Mouse (Mus musculus) telencephalon, adult 2 months (tissue): ENCODE data around the gene Map3k11.
A peak's percentile ranks its signal among the peaks of the same experiment; 100 is the strongest.
"Not testable (repeated sequence)": the region's sequence is repeated elsewhere in the genome, so short reads cannot be mapped to it uniquely, and the experiment has no call there.

Source experiments
- DNase-seq: peaks from one replicate; pipeline ENCODE4 v3.0.0-alpha.2; 2011; ENCODE audit warnings: low read depth, low spot score

Map3k11 gene

GRCm38 (mm10) chr19:5666386-5666785, 22.2 kb upstream of the Map3k11 start:
- no peak for DNase-seq

- DNase-seq = no peak
Measured at GRCm38 (mm10) chr19:5668372-5668771, 20.2 kb upstream of the Map3k11 start.

DNA sequence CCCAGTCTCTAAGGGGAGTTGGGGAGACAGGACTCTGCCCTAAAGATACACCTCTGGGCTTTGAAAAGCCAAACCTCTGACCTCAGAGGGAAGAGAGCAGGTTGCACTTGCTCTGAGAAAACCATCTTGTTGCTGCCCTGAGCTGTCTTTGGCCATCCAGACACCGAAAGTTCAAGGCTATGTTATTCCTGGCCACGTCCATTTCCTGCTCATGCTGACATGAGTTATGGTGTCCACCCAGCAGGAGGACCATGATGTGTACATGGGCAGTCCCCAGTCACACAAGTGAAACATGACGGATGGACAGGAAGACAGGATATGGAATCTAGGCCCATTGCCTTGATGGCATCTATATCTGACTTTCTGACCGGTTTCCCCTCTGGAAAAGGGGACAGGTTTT, 8.1 kb upstream of the Map3k11 start:
- no peak for DNase-seq

DNA sequence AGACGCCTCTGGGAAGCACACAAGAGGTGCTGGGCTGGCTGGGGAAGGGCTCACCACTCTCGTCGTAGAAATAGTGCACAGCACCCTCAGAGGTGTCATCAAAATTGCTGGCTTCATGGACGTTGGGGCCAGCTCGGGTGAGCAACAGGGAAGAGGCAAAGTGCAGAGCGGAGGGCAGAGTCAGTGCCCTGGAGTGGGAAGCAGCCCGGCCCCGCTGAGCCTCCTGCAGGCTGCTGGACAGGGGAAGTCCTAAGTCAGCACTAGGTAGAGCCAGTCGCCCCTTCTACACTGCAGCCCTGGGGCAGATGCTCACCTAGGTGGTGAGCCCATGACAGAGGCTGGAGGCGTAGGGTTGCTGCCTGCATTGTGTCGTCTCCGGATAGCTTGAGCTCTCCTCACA, 4.3 kb upstream of the Map3k11 start:
- DNase-seq = no peak

DNA sequence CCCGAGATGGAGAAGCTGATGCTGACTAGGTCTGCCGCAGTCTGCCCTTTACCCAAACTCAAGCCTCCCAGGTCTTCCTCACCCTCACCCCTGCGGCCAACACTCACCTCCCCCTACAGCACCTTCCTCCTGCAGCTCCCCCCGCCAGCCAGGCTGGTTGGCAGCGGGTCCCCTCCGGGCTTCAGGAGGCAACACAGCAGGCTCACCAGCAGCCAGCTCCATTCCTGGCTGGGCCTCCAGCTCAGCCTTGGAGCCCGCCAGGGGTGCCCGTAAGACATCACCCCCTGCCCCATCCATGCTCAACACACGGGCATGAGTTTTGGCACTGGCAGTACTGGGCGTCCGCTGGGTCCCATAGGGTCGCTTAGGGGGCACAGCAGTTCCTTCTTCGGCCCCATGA, 3.6 kb upstream of the Map3k11 start:
- DNase-seq = no peak

- no peak for DNase-seq
Measured at GRCm38 (mm10) chr19:5685431-5685830, 3.1 kb upstream of the Map3k11 start.

DNA sequence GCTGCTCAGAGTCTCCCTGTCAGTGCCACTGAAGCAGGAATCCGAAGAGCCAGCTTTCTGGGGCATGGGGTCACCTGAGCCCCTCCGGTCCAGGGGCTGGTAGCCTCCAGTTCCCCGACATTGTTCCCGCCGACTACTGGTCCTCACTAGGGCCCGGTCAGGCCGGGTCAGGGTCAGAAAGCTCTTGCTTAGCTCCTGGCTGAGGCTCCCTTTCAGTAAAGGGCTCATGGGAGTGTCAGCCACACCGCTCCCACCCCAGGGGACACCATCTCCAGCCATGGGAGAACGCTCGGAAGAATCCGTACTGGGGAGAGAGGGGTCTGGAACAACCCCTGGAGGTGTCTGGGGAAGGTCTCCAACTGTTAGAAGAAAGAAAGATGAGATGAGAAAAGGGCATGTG, 2.7 kb upstream of the Map3k11 start:
- DNase-seq = no peak

GRCm38 (mm10) chr19:5686437-5686836, 2.1 kb upstream of the Map3k11 start:
- DNase-seq = no peak

DNA sequence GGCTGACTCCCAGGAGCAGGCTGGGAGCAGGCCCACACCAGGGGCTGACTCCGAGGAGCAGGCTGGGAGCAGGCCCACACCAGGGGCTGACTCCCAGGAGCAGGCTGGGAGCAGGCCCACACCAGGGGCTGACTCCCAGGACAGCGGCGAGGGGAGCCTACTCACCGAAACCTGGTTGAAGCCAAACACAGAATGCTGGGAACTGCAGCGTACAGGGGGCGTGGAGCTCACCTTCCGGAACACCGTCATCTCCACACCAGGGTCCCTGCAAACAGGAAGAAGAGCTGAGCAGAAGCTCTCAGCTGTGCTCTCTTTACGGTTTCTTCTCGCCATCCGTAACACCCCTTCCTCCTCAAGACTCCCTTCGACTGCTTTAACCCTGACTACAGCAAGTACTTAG, 1.6 kb upstream of the Map3k11 start:
- not testable (repeated sequence) for DNase-seq

GRCm38 (mm10) chr19:5687738-5688137, 804 bp upstream of the Map3k11 start:
- no peak for DNase-seq

GRCm38 (mm10) chr19:5689088-5689428, 516 bp downstream of the Map3k11 start:
- DNase-seq = no peak

GRCm38 (mm10) chr19:5689565-5690342, 1.2 kb downstream of the Map3k11 start:
- peak; percentile 76 for DNase-seq

DNA sequence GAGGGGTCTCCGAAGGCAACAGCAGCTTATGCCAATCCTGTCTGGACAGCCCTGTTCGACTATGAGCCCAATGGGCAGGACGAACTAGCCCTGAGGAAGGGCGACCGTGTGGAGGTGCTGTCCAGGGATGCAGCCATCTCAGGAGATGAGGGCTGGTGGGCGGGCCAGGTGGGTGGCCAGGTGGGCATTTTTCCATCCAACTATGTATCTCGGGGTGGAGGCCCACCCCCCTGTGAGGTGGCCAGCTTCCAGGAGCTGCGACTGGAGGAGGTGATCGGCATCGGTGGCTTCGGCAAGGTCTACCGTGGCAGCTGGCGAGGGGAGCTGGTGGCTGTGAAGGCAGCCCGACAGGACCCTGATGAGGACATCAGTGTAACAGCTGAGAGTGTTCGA, 1.8 kb downstream of the Map3k11 start:
- DNase-seq = no peak

DNA sequence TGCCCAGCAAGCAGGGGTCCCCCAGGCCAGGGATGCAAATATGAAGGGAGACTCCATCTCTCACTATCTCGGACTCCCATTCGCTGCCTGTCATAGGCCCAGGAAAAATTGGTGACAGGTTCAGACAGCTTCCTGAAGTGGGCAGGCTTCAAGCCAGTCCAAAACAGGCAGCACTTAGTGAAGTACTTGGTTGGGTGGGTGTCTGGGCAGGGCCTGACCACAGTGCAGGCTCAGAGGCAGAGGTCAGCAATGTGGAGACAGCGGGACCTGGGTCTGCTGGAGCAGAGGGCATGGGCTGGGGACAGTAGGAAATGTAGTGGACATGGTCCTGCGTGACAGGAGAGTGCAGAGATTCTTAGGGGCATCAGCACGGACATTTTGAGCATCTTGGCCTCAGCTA, 3.1 kb downstream of the Map3k11 start:
- DNase-seq = no peak

GRCm38 (mm10) chr19:5692086-5692912, 3.8 kb downstream of the Map3k11 start:
- no peak for DNase-seq

DNA sequence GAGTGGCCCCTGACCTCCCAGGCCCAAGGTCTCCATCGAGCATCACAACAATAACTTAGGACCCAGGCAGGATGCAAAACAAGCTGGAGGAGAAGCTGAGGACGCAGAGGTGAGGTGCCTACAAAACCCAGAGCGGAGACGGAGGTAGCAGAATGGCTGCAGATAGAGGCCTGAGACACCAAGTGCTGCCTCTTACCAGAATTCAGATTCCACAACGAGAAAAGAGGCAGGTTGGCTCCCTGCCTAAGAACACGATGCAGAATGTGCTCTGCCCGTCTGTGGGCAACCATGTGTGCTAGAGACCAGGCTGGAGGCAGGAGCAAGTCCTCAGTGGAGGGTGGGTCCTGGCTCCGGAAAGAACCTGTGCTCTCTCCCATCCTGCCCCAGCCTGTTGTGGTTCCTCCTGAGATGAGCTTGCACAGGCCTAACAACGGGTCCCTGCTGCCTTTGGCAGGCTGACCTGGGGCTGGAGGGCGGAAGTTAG, 4.4 kb downstream of the Map3k11 start:
- no peak for DNase-seq

GRCm38 (mm10) chr19:5693801-5694200, 5.3 kb downstream of the Map3k11 start:
- DNase-seq = no peak

GRCm38 (mm10) chr19:5695849-5696462, 7.4 kb downstream of the Map3k11 start:
- DNase-seq = no peak

DNA sequence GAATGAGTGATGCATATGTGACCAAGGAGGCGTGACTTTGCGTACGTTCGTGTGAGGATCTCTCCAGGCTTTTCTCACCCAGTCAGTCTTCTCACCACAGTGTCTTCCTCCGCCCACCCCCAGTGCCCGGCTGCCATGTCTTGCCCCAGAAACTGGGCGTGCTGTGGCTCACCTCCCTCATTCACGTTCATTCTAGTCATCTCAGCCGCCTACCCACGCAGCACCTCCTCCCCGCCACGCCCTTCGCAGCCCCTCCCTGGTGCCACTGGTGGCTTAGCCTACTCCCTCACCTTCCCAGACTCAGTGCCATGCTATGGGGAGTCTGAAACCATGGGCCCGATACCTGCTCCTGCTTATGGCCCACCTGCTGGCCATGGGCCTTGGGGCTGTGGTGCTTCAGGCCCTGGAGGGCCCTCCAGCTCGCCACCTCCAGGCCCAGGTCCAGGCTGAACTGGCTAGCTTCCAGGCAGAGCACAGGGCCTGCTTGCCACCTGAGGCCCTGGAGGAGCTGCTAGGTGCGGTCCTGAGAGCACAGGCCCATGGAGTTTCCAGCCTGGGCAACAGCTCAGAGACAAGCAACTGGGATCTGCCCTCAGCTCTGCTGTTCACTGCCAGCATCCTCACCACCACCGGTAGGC, 15.7 kb downstream of the Map3k11 start, which contains the start of gene Kcnk7:
Kcnk7 (plus strand) TSS at position 205 of the 638 bp plus-strand sequence.
- DNase-seq = no peak

DNA sequence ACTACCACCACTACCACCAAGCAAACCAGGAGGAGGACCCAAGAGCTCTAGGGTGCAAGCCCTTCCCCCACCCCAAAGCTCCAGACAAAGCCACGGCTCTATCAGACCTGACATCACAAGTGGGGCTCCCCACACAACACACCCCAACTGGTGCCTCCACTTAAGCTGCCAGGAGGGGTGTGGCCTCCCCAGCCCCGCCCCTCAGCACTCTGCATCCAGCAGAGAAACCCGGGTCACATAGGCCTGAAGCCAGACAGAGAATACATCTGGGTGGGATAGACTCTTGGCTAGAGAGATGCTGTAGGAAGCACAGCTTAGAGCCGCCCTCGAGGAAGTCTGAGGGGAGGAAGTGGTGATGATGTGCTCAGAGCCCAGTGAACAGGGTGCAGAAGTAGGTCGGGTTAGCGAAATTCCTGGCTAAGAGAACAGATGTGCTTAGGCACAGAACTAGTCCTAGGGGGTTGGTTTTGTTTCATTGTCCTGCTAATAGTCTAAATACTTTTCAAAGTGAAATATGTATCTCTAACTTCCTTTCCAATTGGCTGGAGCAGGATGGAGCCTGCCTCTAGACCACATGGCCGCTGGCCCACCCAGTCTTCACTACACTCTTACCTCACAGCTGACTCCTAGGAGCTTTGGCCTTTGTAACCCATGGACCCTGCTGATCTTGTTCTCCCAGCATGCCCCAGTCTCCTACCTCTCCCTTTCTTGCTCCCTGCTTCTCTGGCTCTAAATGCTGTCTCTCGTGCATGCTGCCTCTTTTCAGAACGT, 16.4 kb downstream of the Map3k11 start:
- DNase-seq = no peak

- DNase-seq = no peak
Measured at GRCm38 (mm10) chr19:5710068-5710467, 21.5 kb downstream of the Map3k11 start.
